Mouse (Mus musculus) layer of hippocampus, adult 18-20 months (tissue): ENCODE data around the gene Hoxa4. TPM values are rescaled to one million over a fixed set of nuclear protein-coding genes. Genes with fewer than 3 reads are reported as not detected.

ENCODE experiments used
- DNase-seq, 2 experiments: peaks; one replicate each; pipeline ENCODE4 v3.0.0; 2022; ENCODE audit warnings: low spot score in 2 of 2
- total RNA-seq, 2 experiments: library from RNA; stranded (reverse); gene quantifications; 2 replicates each; pipeline ENCODE4 v1.2.3; 2021

Gene Hoxa4
- total RNA-seq, 2 experiments from 2014 or later = not detected

DNA sequence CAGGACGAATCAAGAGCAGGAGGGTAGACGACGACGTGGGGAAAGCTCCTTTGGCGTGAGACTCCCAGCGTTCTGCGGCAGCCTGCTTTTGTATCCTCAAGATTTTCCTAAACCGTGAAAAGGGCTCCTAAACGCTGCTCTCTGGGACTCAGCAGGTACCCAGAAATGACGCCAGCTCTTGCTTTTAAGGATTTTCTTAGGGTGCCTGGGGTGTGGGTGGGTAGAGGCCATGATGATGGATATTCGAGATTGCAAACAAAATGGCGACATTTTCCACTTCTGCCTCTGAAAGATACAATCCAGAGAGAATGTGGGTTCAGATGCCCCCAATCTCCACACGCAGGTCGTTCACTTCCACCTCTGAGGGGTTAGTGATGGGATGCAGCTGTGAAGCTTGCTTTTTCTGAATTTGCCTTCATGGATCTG lies 23.8 kb downstream of the Hoxa4 start:
- no peak for DNase-seq

DNA sequence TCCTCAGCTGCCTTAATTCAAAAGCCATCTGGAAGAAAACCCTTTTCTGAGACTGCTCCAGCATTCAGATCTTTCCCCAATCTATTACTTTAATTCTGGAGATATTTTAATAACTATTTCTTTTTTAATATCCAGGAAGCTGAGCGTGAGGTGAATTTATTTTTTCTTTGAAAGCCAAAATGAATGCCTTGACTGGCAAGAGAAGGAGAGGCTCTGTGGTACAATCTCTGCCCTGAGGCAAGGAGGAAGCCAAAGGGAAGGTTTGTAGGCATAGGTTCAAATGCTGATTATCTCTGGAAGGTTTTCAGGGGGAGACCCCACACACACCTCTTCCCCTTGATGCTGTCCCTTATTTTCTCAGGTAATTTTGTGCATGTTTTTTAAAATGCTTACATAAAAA lies 24.4 kb downstream of the Hoxa4 start:
- DNase-seq = no peak

- no peak for DNase-seq
Measured at GRCm38 (mm10) chr6:52166431-52167077, 25.0 kb downstream of the Hoxa4 start.

DNA sequence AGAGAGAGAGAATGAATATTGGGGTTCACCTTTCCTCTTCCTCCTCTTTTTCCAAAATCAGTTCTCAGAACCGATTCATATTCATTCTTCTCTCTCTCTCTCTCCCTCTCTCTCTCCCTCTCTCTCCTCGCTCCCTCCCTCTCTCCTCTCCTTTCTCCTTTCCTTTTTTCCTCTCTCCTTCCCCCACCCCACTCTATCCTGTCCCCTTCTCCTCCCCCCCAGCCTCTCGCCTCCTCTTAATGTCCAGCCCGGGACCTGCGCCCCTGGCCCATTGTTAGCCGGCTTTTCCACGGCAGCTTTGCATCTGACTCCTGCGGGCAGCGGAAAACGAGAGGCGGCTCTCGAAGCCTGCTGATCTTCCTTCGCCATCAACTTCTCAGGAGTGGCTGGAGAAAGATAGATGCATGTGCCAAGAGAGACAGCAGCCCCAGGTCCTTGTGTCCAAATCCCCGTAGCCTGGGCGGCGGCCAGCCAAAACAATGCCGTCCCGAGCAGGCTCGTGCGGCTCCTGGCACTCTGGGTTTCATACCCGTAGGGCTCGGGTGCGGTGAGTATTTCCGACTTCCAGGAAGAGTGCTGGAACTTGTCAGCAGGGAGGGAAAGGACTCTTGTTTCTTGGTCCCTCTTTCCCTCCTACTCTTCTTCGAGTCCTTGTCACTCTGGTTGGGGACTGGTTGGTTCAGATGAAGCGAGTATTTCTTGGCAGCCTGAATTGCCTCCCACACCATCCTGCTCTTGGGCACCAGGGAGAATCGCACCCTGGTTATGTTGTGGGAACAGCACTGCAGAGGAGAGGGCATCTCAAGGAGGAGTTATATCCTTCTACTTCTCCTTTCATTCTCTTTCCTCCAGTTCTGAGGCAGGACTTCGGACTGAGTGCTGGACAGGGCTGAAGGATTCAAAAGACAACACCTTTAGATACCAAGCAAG lies 25.8 kb downstream of the Hoxa4 start:
- DNase-seq = no peak

DNA sequence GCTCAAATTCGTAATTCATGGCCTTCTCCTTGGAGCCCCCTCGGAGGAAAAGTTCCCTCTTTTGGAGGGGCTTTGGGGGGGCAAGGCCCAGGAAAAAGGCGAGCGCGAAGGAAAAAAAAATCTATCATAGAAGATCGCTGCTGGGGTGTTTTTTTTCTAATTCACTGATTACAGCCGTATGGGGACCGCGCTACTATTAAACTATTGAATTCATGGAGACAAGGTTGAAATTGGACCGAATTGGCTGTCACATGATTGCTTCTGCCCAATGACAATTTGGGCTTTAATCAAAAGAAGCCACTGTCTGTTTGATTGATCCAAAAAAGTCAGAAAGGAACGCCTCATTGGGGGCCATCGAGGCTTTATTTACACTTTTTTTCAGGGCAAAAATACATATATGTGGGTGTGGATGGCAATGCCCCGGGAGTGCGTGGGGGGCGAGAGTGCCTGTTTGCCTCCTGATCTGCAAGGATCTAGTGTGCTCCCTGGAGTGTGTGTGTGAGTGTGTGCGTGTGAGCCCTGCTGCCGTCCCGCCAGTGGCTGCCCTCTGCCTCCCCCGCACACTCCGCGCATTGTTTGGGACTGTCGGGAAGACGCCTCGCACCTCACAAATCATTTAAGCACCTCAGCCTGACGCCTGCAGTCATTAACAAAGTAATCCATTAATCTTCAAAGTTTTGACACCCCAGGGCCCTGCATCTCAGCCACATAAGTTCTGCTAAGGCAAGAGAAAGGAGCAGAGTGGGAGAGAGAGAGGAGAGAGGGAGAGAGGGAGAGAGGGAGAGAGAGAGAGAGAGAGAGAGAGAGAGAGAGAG lies 26.7 kb downstream of the Hoxa4 start, which contains the start of gene Hoxa2:
Gene Hoxa2, minus strand, starts transcription at position 206 of the 815 bp plus-strand sequence.
- no peak for DNase-seq

DNA sequence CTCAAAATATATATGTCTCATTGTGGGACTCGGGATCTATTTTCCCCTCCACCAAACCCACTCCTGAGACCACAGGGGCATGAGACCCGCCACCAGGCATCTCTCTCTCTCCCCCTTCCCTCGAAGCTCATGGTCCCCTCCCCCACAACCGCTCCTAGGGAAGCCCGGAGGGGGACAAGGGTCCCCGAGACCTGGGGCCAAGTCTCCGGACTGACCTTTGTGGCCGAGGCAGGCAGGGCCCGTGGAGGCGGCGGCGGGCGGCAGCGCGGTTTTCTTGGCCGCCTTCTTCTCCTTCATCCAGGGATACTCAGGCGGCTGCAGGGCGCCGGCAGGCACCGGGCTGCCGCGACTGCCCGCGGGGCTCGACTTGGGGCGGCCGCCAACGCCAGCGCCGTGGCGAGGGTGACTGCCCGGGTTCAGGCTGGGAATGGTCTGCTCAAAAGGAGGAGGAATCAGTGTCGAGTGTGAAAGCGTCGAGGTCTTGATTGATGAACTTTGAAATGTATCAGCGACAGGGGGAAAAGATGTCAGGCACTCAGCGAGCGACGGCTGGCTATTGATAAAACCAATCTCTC lies 27.4 kb downstream of the Hoxa4 start:
- DNase-seq = no peak

DNA sequence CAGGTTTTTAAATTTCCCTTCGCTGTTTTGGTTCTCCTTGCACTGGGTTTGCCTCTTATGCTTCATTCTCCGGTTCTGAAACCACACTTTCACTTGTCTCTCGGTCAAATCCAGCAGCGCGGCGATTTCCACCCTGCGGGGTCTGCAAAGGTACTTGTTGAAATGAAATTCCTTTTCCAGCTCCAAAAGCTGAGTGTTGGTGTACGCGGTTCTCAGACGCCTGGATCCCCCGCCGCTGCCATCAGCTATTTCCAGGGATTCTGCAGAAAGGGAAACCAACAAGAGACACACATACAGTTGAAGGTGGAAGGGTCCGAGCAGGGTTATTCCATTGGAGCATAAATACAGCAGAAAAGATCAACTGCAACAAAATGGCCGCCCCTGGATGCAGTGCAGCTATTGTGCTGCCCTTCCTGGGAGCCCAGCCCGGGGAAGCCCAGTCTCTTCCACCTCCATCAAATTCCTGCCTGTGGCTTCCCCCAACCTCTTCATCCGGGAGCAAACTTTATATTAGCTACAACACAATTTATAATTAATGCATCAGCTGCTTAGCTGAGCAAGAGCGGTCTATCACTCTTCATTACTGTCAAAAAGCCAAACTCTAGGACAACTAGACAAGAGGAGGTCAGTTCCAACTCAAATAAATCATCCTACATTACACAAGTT lies 28.1 kb downstream of the Hoxa4 start:
- DNase-seq = no peak

GRCm38 (mm10) chr6:52162611-52163365 lies 28.8 kb downstream of the Hoxa4 start:
- DNase-seq = no peak

DNA sequence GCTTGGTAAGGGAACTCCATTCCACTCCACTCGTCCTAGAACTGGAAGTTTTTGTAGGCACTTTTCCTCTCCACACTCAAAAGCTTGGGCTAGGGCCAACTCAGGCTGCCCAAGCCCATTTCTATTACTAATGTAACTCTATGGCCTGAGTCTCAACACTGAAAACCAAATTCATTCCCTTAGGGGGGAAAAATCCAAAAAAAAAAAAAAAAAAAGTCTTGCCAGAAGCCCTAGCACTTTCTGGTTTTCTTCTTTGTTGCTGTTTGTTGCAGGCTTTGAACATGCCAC lies 29.5 kb downstream of the Hoxa4 start:
- DNase-seq = no peak

DNA sequence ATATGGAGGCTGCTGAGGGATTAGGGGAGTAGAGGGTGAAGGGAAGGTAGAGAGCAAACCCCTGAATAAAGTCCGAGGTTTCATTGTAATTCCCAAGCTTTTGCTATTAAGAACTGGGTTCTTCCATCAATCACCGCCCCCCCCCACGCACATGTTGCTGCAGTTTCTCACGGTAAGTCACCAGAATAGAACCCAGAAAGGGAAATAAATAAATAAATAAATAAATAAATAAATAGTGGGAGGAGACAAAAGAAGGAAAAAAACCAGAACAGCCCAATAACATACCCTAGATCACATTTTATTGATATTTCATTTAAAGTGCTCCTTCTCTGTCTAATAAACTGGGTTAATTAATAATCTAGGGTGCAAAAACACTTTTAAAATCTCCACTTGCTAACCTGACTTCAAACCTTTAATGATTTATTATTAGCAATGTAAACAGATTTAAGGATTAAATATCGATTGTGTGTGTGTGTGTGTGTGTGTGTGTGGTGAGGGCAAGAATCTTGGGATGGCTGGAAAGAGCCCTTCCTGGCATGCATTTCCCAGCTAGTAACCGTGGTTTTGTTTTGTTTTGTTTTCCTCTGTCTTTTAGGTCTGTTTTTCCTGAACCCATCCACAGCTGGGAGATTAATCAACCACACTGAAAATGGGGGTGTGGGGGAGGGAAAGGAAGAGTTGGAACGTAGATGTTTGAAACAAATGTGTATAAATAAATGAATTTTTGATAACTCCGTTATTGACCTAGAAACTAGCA lies 30.0 kb downstream of the Hoxa4 start:
- DNase-seq = no peak

- no peak for DNase-seq
Measured at GRCm38 (mm10) chr6:52160511-52161335, 30.8 kb downstream of the Hoxa4 start.

- no peak for DNase-seq
Measured at GRCm38 (mm10) chr6:52159979-52160378, 31.6 kb downstream of the Hoxa4 start.

DNA sequence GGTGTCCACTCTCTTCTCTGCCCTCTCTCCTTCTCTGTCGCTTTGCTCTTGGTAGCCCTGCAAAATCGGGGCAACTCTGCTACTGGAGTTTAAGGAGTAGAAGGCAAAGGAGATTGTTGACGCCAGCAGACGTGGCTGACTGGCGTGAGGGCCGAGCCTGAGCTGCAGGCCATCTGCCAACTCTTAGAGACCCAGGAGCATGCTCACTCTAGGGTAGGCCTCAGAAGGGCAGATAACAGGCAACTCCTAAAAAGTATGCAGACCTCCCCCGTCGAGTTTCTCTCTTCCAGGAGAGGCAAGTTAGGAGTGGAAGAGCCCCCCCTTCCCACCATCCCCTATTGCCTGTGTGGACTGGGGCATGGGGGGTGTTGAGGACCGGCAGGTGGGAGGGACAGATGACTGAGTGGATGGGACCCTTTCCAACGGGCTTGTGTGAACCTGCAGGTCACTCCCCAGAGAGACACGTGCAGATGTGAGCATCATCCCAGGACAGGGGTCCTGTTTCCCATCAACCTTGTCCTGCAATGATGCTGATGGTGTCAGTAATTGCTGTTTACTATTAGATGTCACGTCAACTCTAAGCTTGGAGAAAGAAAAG lies 32.3 kb downstream of the Hoxa4 start:
- no peak for DNase-seq

DNA sequence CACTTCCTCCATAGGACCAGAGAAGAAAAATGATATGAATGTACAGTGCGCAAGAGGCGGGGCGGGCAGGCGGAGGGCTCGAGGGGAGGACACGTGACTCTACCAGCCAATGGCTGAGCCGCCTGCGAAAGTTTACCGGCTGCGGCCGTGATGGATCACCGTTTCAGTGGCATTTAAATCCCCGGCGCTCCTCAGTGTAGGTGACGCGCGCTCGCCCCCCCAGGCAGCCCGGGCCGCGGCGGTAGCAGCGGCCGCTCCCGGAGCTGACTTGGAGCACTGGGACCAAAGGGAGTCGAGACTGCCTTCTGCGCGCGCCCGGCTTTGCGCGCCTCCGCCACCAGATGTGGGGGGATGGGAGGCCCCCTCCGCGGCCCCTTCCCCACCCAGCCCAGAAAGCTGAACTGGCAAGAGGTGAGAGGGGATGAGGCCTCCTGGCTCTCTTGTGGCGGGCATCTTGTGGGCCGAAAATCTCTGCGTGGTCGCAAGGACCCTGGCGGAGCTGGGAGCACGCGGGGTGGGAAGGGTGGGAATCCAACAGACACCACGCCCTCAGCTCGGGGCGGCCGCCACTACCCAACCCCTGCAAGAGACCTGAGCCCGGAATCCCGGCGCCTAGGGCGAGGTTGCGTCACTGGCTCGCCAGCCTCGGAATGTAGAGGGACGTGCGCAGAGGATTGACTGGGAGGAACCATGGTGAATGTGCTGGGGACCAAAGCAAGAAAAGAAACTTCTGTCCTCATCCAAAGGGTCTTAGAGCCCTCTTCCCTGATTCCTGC lies 33.1 kb downstream of the Hoxa4 start, which contains the start of gene Hoxa1:
Gene Hoxa1, minus strand, starts transcription at position 42 of the 776 bp plus-strand sequence.
- DNase-seq = no peak

DNA sequence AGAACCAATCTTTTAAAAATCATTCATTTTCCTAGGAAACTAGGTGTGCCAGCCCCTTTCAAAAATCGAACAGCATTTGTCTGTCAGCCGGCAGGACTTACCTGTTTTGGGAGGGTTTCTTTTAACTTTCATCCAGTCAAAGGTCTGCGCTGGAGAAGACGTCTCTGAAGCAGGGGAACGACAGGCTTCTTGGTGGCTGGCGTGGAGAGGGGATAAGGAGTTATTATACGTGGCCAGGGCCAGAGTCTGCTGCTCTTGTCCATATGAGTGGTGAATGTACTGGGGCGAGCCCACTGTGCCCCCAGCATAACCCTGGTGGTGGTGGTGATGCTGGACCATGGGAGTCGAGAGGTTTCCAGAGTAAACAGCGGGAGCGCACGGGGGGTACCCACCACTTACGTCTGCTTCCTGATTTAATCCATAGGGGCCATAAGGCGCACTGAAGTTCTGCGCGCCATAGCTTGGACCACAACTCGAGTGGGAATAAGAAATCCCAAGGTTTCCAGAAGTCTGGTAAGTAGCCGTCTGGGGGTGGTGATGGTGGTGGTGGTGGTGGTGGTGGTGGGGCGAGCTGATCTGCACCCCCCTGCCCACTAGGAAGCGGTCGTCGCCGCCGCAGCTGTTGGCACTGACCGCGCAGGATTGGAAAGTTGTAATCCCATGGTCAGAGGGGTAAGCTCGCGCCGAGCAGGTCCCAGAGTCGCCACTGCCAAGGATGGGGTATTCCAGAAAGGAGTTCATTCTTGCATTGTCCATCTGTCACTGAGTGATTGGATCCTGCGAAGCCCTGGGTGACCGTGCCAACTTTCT lies 33.9 kb downstream of the Hoxa4 start:
- no peak for DNase-seq

GRCm38 (mm10) chr6:52156551-52157200 lies 34.9 kb downstream of the Hoxa4 start:
- DNase-seq = no peak
